Mouse (Mus musculus) retina, postnatal 1 day (tissue): Measurements from ENCODE around the gene Lactb.

ENCODE experiments used
- DNase-seq: peaks from one replicate; pipeline ENCODE4 v3.0.0-alpha.2; 2012

The Lactb gene

GRCm38 (mm10) chr9:66978468-66978867 lies 3.2 kb upstream of the Lactb start:
- DNase-seq, result peak; percentile 40

GRCm38 (mm10) chr9:66977982-66978381 lies 2.7 kb upstream of the Lactb start:
- no peak for DNase-seq

- no peak for DNase-seq
Observed at GRCm38 (mm10) chr9:66977121-66977520, 1.8 kb upstream of the Lactb start.

- peak; percentile 88 for DNase-seq
Observed at GRCm38 (mm10) chr9:66974721-66975225, 511 bp downstream of the Lactb start.

- no peak for DNase-seq
Observed at GRCm38 (mm10) chr9:66971116-66971515, 4.2 kb downstream of the Lactb start.

- no peak for DNase-seq
Observed at GRCm38 (mm10) chr9:66967492-66967891, 7.8 kb downstream of the Lactb start.

- DNase-seq, result no peak
Observed at GRCm38 (mm10) chr9:66961478-66961877, 13.8 kb downstream of the Lactb start.

GRCm38 (mm10) chr9:66957451-66957850 lies 17.8 kb downstream of the Lactb start:
- DNase-seq, result no peak

- DNase-seq, result no peak
Observed at GRCm38 (mm10) chr9:66952886-66953285, 22.4 kb downstream of the Lactb start.

GRCm38 (mm10) chr9:66952321-66952720 lies 23.0 kb downstream of the Lactb start:
- DNase-seq, result no peak

GRCm38 (mm10) chr9:66948536-66948935 lies 26.7 kb downstream of the Lactb start:
- DNase-seq, result no peak

- DNase-seq, result peak; percentile 97
Observed at GRCm38 (mm10) chr9:66945647-66946641, 29.3 kb downstream of the Lactb start, which contains the start of gene Rps27l. Gene Rps27l (plus strand): TSS chr9:66946086.

GRCm38 (mm10) chr9:66945161-66945560 lies 30.1 kb downstream of the Lactb start:
- DNase-seq, result no peak

- peak; percentile 90 for DNase-seq
Observed at GRCm38 (mm10) chr9:66938836-66939235, 36.4 kb downstream of the Lactb start.

- peak; percentile 68 for DNase-seq
Observed at GRCm38 (mm10) chr9:66937507-66937906, 37.8 kb downstream of the Lactb start.

GRCm38 (mm10) chr9:66933869-66934808 lies 41.1 kb downstream of the Lactb start:
- DNase-seq, result peak; percentile 81

GRCm38 (mm10) chr9:66930351-66930750 lies 44.9 kb downstream of the Lactb start:
- no peak for DNase-seq

GRCm38 (mm10) chr9:66927696-66928402 lies 47.4 kb downstream of the Lactb start:
- DNase-seq, result peak; percentile 66

- DNase-seq, result no peak
Observed at GRCm38 (mm10) chr9:66925853-66926252, 49.4 kb downstream of the Lactb start.

GRCm38 (mm10) chr9:66922076-66922475 lies 53.2 kb downstream of the Lactb start:
- no peak for DNase-seq

GRCm38 (mm10) chr9:66920488-66921279 lies 54.6 kb downstream of the Lactb start:
- DNase-seq, result peak; percentile 20
